Mouse (Mus musculus): ENCODE results near the gene Nup153.

Nup153 gene

GRCm38 (mm10) chr13:46729998-46730397 is 2.3 kb upstream of the Nup153 start:
- no peak for DNase-seq (ENCODE audit: low read depth, low spot score)

- peak; percentile 13 for DNase-seq (ENCODE audit: low read depth, low spot score)
Observed at GRCm38 (mm10) chr13:46728411-46728810, 671 bp upstream of the Nup153 start.

- peak; percentile 55 for DNase-seq (ENCODE audit: low read depth, low spot score)
Observed at GRCm38 (mm10) chr13:46727038-46727836, 503 bp downstream of the Nup153 start.

GRCm38 (mm10) chr13:46726288-46727037 is 1.3 kb downstream of the Nup153 start:
- DNase-seq (ENCODE audit: low read depth, low spot score), result no peak

- no peak for DNase-seq (ENCODE audit: low read depth, low spot score)
Observed at GRCm38 (mm10) chr13:46725227-46725626, 2.5 kb downstream of the Nup153 start.

GRCm38 (mm10) chr13:46724371-46724770 is 3.4 kb downstream of the Nup153 start:
- DNase-seq (ENCODE audit: low read depth, low spot score), result no peak

- no peak for DNase-seq (ENCODE audit: low read depth, low spot score)
Observed at GRCm38 (mm10) chr13:46721009-46721408, 6.7 kb downstream of the Nup153 start.

GRCm38 (mm10) chr13:46718893-46719400 is 8.8 kb downstream of the Nup153 start:
- DNase-seq (ENCODE audit: low read depth, low spot score), result no peak

- DNase-seq (ENCODE audit: low read depth, low spot score), result no peak
Observed at GRCm38 (mm10) chr13:46715976-46716639, 11.6 kb downstream of the Nup153 start.

GRCm38 (mm10) chr13:46713486-46713885 is 14.3 kb downstream of the Nup153 start:
- no peak for DNase-seq (ENCODE audit: low read depth, low spot score)

GRCm38 (mm10) chr13:46703138-46703537 is 24.6 kb downstream of the Nup153 start:
- no peak for DNase-seq (ENCODE audit: low read depth, low spot score)

GRCm38 (mm10) chr13:46701486-46701885 is 26.3 kb downstream of the Nup153 start:
- DNase-seq (ENCODE audit: low read depth, low spot score), result no peak

- DNase-seq (ENCODE audit: low read depth, low spot score), result no peak
Observed at GRCm38 (mm10) chr13:46699372-46699771, 28.4 kb downstream of the Nup153 start.

- no peak for DNase-seq (ENCODE audit: low read depth, low spot score)
Observed at GRCm38 (mm10) chr13:46696788-46697187, 31.0 kb downstream of the Nup153 start.

GRCm38 (mm10) chr13:46695932-46696331 is 31.8 kb downstream of the Nup153 start:
- DNase-seq (ENCODE audit: low read depth, low spot score), result no peak

GRCm38 (mm10) chr13:46695296-46695908 is 32.3 kb downstream of the Nup153 start:
- DNase-seq (ENCODE audit: low read depth, low spot score), result no peak

- no peak for DNase-seq (ENCODE audit: low read depth, low spot score)
Observed at GRCm38 (mm10) chr13:46690559-46691241, 37.0 kb downstream of the Nup153 start.

GRCm38 (mm10) chr13:46683370-46683769 is 44.4 kb downstream of the Nup153 start:
- no peak for DNase-seq (ENCODE audit: low read depth, low spot score)

GRCm38 (mm10) chr13:46682921-46683320 is 44.8 kb downstream of the Nup153 start:
- no peak for DNase-seq (ENCODE audit: low read depth, low spot score)

GRCm38 (mm10) chr13:46677721-46678120 is 50.0 kb downstream of the Nup153 start:
- no peak for DNase-seq (ENCODE audit: low read depth, low spot score)

GRCm38 (mm10) chr13:46674601-46675000 is 53.1 kb downstream of the Nup153 start:
- no peak for DNase-seq (ENCODE audit: low read depth, low spot score)

Data from forelimb bud, embryonic 11.5 days (tissue).